Mouse (Mus musculus): ENCODE results near the gene P2ry12. TPM values are rescaled to one million over a fixed set of nuclear protein-coding genes. Genes with fewer than 3 reads are reported as not detected.

The P2ry12 gene
- total and polyA plus RNA-seq, 2 experiments from 2014 or later = 15.4 to 17.8 TPM

DNA sequence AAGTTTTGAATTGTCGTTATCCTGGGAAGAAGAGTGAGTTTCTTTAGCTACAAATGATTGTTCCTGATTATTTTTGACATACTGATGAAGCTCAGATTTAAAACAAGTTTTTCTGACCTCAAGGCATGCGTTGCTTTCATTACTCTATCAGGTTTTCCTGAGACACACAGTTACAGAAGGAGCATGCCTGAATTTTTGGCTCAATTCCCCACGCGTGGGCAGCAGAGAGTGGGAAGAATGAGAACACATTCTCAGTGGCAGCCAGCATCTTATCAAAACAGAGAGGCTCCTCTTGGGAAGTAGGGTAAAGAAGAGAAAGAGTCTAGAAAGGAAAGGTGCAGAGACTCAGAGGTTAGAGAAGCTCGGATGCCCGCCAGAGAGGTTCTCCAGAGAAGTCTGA, 19.3 kb downstream of the P2ry12 start:
- no peaks in the 10 kb centered on the region for H3K27me3 ChIP-seq (ENCODE audit: insufficient read depth, low read length)

DNA sequence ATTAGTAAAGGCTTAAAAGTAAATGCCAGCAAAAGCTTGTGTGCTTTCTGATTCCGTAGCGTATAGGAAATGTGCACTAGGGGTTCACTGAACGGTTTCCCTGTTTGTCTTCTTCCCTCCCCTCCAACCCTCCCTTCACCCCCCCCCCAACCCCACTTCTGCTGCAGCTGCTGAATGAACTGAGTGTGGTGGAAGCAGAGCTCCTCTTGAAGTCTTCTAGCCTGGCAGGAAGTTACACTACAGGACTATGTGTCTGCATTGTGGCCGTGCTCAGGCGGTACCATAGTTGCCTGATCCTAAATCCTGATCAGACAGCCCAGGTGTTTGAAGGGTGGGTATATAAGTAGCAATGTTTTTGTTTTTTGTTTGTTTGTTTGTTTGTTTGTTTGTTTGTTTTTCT, 27.8 kb downstream of the P2ry12 start:
- no peaks in the 10 kb centered on the region for H3K36me3 ChIP-seq (ENCODE audit: insufficient read depth, low read length)
- TF ChIP-seq CTCF (IDR thresholded peaks at IDR 0.05; ENCODE audit: low read depth) = no peak
- no peak for DNase-seq (ENCODE audit: low spot score)
- H3K4me3 ChIP-seq (ENCODE audit: low read length) = no peak overlapping the region
- no peaks in the 10 kb centered on the region for H3K9me3 ChIP-seq (ENCODE audit: low read length)
- WGBS = 72% methylated on average over 5 of the region's 5 CpGs
- no peaks in the 10 kb centered on the region for H3K4me1 ChIP-seq (ENCODE audit: insufficient read depth, low read length)
- no peaks in the 10 kb centered on the region for H3K27me3 ChIP-seq (ENCODE audit: insufficient read depth, low read length)
- H3K9ac ChIP-seq (replicated peaks; ENCODE audit: low read length) = no peak overlapping the region
- no peak for ATAC-seq
- H3K27ac ChIP-seq = no peak overlapping the region
- no peak overlapping the region for H3K4me2 ChIP-seq (ENCODE audit: low read depth, low read length)

More for the DNA sequence above, 19.3 kb downstream of the P2ry12 start:
- Histone ChIP-seq H3K36me3 (ENCODE audit: insufficient read depth, low read length) (no peaks in the 10 kb centered on the region), H3K4me1 (ENCODE audit: insufficient read depth, low read length) (no peaks in the 10 kb centered on the region), H3K27ac (no peak overlapping the region), H3K4me2 (ENCODE audit: low read depth, low read length) (no peak overlapping the region), H3K9ac (replicated peaks; ENCODE audit: low read length) (no peak overlapping the region), H3K4me3 (ENCODE audit: low read length) (no peak overlapping the region), H3K9me3 (ENCODE audit: low read length) (no peaks in the 10 kb centered on the region)
- 69% methylated on average over 6 of the region's 6 CpGs for WGBS
- DNase-seq (ENCODE audit: low spot score) (peak; percentile 12), ATAC-seq (no peak)
- TF ChIP-seq CTCF (IDR thresholded peaks at IDR 0.05; ENCODE audit: low read depth) = no peak

DNA sequence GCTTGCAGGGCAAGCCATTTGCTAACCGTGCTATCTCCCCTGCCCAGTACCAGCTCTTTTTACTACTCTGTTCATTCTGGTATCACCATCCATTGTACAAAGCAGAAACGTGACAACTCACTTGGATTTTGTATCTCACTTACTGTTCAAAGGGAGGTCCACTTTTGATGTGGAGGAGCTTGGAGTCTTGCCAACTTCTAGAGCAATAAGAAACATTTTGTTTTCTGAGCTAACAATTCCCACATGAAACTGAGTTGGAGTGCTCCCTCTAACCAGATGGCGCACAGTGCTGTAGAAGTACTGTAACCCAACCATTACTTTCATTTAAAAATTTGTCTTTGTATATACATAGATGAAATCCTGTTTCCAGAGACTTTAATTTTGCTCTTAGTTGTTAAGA, 31.8 kb downstream of the P2ry12 start:
- no peak for TF ChIP-seq CTCF (IDR thresholded peaks at IDR 0.05; ENCODE audit: low read depth)
- DNase-seq (ENCODE audit: low spot score) = no peak
- no peak overlapping the region for H3K4me3 ChIP-seq (ENCODE audit: low read length)
- no peaks in the 10 kb centered on the region for H3K27me3 ChIP-seq (ENCODE audit: insufficient read depth, low read length)
- H3K4me2 ChIP-seq (ENCODE audit: low read depth, low read length) = no peak overlapping the region
- no peaks in the 10 kb centered on the region for H3K36me3 ChIP-seq (ENCODE audit: insufficient read depth, low read length)
- no peak overlapping the region for H3K9ac ChIP-seq (replicated peaks; ENCODE audit: low read length)
- H3K9me3 ChIP-seq (ENCODE audit: low read length) = no peaks in the 10 kb centered on the region
- WGBS = 67% methylated on average over 3 of the region's 3 CpGs
- H3K27ac ChIP-seq = no peak overlapping the region
- no peak for ATAC-seq
- no peaks in the 10 kb centered on the region; the same call in 1 of the 2 replicates for H3K4me1 ChIP-seq (ENCODE audit: insufficient read depth, low read length)

- no peak; the same call in 1 of the 2 replicates for ATAC-seq
- H3K9me3 ChIP-seq (ENCODE audit: low read length) = no peaks in the 10 kb centered on the region
- no peak overlapping the region for H3K4me3 ChIP-seq (ENCODE audit: low read length)
- 0 out of 2 replicates have a peak overlapping the region, but pooled peaks have one; percentile 22 for H3K27ac ChIP-seq
- no peak overlapping the region for H3K4me2 ChIP-seq (ENCODE audit: low read depth, low read length)
- 41% methylated on average over 10 of the region's 10 CpGs for WGBS
- DNase-seq (ENCODE audit: low spot score) = peak; percentile 18
- no peak for TF ChIP-seq CTCF (IDR thresholded peaks at IDR 0.05; ENCODE audit: low read depth)
- no peaks in the 10 kb centered on the region for H3K36me3 ChIP-seq (ENCODE audit: insufficient read depth, low read length)
- H3K4me1 ChIP-seq (ENCODE audit: insufficient read depth, low read length) = no peaks in the 10 kb centered on the region; the same call in 1 of the 2 replicates
- H3K9ac ChIP-seq (replicated peaks; ENCODE audit: low read length) = no peak overlapping the region
- H3K27me3 ChIP-seq (ENCODE audit: insufficient read depth, low read length) = no peaks in the 10 kb centered on the region
Observed at GRCm38 (mm10) chr3:59228730-59229551, 33.7 kb downstream of the P2ry12 start.

- WGBS = 96% methylated on average over 9 of the region's 9 CpGs
- Histone ChIP-seq H3K27ac (no peak overlapping the region), H3K27me3 (ENCODE audit: insufficient read depth, low read length) (no peaks in the 10 kb centered on the region), H3K4me2 (ENCODE audit: low read depth, low read length) (no peak overlapping the region), H3K4me1 (ENCODE audit: insufficient read depth, low read length) (no peaks in the 10 kb centered on the region; the same call in 1 of the 2 replicates), H3K36me3 (ENCODE audit: insufficient read depth, low read length) (no peaks in the 10 kb centered on the region), H3K4me3 (ENCODE audit: low read length) (no peak overlapping the region), H3K9me3 (ENCODE audit: low read length) (no peaks in the 10 kb centered on the region), H3K9ac (replicated peaks; ENCODE audit: low read length) (no peak overlapping the region)
- no peak for DNase-seq (ENCODE audit: low spot score)
- no peak for TF ChIP-seq CTCF (IDR thresholded peaks at IDR 0.05; ENCODE audit: low read depth)
- no peak for ATAC-seq
Observed at GRCm38 (mm10) chr3:59227696-59228095, 35.0 kb downstream of the P2ry12 start.

- no peaks in the 10 kb centered on the region for H3K36me3 ChIP-seq (ENCODE audit: insufficient read depth, low read length)
- no peak for ATAC-seq
- no peak for TF ChIP-seq CTCF (IDR thresholded peaks at IDR 0.05; ENCODE audit: low read depth)
Observed at GRCm38 (mm10) chr3:59225411-59225810, 37.3 kb downstream of the P2ry12 start.

DNA sequence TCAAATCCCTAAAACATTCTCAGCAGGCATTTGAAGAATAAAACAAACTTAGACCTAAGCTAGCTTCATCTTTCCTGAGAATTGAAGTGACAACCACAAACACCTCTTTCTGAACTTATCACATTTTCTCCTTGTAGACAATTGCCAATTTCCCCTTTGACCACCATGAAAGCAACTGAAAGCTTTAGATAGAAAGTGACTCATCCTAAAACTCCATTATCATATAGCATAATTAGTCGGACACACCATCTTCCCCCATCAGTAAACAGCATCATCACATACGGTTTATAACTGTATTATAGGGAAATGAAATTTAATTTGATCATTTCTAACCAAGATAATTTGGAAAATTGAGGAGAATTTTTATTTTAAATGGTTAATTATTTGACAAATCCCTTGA, 40.4 kb downstream of the P2ry12 start:
- Histone ChIP-seq H3K4me1 (ENCODE audit: insufficient read depth, low read length) (no peaks in the 10 kb centered on the region), H3K4me2 (ENCODE audit: low read depth, low read length) (no peak overlapping the region), H3K27ac (no peak overlapping the region), H3K9ac (replicated peaks; ENCODE audit: low read length) (no peak overlapping the region), H3K4me3 (ENCODE audit: low read length) (no peak overlapping the region), H3K36me3 (ENCODE audit: insufficient read depth, low read length) (no peaks in the 10 kb centered on the region), H3K27me3 (ENCODE audit: insufficient read depth, low read length) (no peaks in the 10 kb centered on the region), H3K9me3 (ENCODE audit: low read length) (no peaks in the 10 kb centered on the region)
- no peak for DNase-seq (ENCODE audit: low spot score)
- no peak for TF ChIP-seq CTCF (IDR thresholded peaks at IDR 0.05; ENCODE audit: low read depth)
- no peak for ATAC-seq
- WGBS = 92% methylated on average over 2 of the region's 2 CpGs

More at GRCm38 (mm10) chr3:59225411-59225810, 37.3 kb downstream of the P2ry12 start:
- Histone ChIP-seq H3K9ac (replicated peaks; ENCODE audit: low read length) (no peak overlapping the region), H3K27me3 (ENCODE audit: insufficient read depth, low read length) (no peaks in the 10 kb centered on the region), H3K9me3 (ENCODE audit: low read length) (no peaks in the 10 kb centered on the region), H3K4me3 (ENCODE audit: low read length) (no peak overlapping the region), H3K27ac (no peak overlapping the region), H3K4me1 (ENCODE audit: insufficient read depth, low read length) (no peaks in the 10 kb centered on the region; the same call in 1 of the 2 replicates), H3K4me2 (ENCODE audit: low read depth, low read length) (no peak overlapping the region)
- DNase-seq (ENCODE audit: low spot score) = no peak
